Mouse (Mus musculus): ENCODE data around the gene Hrasls.

The Hrasls gene

DNA sequence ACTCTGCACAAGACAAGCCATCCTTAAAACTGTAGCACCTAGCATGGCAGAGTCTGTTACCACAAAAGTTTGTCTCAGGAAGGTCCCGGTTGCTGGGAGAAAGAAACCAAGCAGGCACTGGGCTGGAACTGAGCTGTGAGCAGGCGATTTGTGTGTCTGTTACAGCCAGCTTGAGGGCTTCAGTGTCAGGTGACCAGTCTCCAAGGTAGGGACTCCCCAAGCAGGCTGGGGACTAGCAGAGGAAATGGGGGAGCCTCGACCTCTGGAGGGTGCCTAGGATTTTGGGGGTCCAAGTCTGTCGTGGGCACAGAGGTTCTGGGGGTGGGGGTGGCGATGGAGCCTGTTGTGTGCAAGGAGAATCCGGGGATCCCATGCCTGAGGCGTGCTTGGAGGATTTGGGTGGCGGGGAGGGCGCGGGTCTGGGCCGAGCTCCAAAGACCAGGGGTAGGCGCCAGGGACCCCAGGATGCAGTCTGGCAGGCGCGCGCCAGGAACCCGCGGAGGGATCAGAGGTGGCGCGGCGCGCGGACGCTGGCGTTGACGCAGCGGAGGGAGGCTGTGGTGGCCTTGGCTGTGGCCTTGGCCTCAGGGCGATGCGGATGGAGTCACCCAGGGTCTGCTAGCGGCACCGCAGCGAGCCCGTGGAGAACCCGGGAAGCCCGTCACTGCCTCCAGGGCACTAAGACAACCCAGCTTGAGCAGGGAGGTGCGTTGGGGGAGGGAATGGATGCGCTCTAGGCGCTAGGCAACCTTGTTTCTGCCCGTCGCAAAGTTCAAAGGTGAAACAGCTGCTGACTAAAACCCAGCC lies at the start of gene Hrasls:
TSS of gene Hrasls (plus strand) at position 91 of the 807 bp plus-strand sequence.
- peak; percentile 79 for DNase-seq (ENCODE audit: low spot score)

DNA sequence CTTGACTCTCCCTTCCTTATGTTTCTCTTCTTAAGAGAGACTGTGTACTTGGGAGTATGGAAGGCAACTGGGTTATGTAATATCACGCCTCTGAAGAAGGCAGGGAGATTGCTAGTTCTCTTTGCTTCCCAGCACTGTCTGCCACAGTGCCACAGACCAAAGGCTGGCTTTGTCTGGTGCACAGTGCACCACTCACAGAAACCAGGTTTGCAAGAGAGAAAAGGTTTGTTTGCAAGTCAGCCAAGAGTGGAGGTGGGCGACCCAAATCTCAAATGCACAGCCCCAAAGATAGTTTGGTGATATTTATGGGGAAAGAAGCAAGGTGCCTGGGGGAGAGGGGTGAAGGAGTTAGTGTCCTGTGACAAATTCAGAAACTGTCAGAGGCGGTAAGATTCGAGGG lies 47.2 kb upstream of the Hrasls start:
- DNase-seq (ENCODE audit: low spot score), result no peak

DNA sequence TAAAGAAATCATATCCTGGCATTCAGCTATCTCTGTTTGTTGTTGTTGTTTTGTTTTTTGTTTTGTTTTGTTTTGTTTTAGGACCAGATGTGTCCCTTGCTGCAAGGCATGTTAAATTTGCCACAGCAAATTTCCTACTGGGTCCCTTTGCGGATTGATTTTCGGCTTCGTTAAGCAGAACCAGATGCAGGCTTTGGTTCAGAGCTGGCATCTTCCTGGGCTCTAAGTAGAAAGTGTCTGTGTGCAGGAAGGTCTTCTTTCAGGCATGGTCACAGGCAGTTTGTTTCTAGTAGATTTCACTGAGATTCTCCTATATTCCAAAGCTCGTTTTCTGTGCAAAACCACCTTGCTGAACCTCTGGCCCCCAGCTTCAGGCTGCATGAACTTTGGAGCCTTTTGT lies 42.4 kb upstream of the Hrasls start:
- no peak for DNase-seq (ENCODE audit: low spot score)

DNA sequence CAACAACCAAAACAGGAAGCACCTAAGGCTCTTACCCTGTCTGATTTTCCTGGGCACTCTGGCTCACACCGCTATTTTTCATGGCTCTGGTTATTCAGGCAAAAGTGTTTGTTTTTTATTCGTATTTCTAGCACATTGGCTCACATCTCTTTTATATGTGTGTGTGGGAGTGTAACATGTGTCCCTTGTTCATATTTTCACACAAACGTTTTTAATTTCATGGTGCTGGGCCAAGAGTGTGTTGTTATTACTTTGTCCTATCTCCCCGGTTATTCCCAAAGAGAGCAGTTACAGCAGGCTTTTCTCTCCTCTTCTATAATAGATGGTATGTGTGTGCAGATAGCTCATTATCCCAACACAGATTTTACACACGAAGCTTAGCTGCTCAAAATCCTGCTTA lies 37.8 kb upstream of the Hrasls start:
- DNase-seq (ENCODE audit: low spot score), result no peak

DNA sequence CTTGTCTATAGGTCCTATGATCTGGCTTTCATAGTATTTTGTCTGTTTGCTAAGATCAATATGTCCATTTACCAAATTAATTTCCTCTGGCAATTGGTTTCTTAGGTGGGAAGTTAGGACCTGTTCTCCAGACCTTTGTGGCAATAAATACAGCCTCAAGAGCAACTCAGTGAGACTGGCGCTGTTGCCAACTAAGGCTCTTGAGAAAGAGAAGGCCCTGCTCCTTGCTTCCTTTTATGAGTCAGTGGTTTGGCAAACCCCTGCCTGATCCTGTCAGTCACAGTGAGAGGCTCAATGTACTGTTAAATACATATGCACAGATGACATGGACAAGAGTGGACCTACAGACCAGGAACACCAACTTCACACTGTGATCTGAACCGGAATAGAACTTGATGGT lies 36.3 kb upstream of the Hrasls start:
- no peak for DNase-seq (ENCODE audit: low spot score)

DNA sequence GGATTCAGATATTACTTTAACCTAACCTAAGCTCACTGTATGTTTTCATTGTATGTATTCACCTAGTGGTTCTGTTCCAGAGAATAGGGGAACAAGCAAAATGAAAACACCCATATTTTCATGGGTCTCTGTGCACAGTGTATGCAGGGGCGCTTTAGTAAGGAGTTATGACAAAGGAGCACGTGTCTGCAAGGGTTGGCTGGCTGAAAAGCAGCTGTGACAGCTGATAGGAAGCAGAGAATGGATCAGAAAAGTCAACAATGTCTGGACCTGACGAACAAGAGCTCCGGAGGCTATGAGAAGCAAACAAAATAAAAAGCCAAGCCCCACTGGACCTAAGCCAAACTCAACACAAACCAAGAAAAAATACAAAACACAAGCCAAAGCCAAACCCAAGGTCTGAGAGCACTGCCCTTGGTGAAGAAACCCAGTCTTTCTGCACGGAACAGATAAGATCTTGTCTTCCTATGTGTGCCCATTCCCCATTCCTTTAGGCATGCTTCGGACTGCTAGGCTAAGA lies 34.6 kb upstream of the Hrasls start:
- no peak for DNase-seq (ENCODE audit: low spot score)

DNA sequence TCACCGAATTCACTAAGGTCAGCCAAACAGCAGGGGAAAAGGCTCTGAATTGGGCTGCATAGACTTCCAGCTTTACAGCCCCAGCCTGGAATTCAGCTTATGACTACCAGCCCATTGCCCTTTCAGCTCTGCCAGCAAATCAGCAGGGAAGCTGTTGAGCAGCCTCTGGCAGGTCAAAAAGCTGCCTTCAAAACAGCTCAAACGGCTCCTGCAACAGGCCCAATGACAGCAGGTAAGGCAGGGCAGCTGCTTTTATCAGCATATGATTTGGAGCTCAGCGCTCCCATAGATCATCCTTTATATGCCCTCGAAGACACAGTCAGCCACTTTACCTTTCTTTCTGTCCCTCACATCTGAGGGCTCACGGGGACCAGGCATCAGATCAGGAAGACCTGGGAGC lies 16.6 kb upstream of the Hrasls start:
- DNase-seq (ENCODE audit: low spot score), result no peak

DNA sequence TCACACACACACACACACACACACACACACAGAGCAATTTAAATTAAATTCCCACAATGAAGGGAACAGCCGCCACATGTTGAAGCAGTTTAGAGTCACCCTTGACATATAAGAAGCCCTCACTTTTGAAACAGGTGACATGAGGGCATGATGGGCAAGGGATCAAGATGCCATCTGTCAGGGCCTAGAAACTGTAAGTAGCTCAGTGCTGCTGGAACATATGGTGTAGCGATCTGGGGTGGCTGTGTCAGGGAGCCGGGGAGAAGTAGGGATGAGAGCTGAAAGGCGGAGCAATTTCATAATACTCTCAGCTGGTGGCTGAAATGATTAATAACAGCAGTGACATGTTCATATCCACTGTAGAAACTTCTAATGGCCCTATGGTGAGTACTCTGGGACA lies 15.5 kb upstream of the Hrasls start:
- no peak for DNase-seq (ENCODE audit: low spot score)

DNA sequence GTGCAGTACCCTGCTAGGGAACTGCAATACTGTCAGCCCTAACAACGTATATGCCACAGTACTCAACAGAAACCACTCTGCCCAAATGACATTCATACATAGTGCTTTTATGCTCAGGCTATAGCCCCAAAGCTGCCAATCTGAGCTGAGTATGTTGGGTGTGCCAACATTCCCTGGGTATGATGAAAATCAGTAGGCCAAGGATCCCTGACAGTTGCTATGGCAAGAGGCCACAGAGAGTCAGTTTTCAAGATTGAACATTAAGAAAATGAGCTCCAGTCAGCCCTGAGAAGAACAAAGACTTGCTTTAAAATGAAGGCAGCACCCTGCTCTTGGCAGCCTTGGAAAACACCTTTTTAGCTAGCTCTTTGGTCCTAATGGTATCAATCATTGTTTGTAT lies 14.3 kb upstream of the Hrasls start:
- no peak for DNase-seq (ENCODE audit: low spot score)

DNA sequence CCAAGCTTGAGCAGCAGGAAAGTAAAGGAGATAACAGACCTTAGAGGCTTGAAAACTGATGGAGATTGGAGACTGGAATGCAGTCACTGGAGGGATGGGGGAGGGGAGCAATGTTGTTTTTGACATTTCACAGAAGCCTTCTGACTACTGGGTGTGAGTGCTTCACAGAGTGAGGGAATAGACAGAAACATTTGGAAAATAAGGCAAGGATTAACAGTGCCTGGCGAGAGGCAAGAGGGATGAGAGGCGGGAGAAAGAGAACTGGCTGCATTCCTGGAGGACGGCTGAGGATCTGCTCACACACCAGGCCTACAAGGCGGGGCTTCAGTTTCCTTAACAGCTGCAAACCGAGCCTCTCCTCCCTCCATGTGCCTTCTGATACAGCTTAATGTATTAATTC lies 11.0 kb upstream of the Hrasls start:
- DNase-seq (ENCODE audit: low spot score), result no peak

DNA sequence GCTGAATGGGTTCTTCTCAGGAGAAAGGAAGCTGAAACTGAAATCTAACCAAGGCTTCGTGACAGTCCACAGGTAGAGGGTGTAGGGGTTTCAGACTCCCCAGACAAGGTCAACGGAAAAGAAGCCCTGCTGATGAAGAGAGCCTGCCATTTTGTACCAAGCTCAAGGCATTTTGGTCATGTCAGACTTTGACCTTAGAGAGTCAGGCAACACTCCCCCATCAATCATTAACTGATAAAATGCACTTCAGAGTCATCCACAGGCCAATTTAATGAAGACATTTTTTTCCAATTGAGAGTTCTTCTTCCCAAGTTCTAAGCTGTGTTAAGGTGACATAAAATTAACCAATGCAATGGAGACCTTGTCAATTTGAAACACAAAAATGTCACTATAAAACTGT lies 8.3 kb upstream of the Hrasls start:
- DNase-seq (ENCODE audit: low spot score), result no peak

DNA sequence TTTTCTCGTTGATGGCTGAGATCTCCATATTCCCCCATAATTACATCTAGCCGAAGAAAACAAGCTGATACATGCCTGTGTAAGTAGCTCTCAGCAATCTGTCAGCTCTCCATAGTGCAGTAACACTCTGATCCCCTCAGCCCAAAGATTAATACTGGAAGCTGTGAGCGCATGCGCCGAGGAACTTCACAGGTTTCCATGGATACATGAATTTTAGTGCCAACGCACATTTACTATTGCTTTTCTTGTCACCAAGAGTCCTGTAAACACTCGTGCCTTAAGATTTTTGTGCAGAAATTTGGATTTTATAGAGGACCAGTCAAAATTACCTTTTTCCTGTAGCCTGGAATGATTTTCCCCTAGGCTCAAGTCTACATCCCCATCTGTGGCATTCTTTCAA lies 4.6 kb upstream of the Hrasls start:
- DNase-seq (ENCODE audit: low spot score), result no peak

DNA sequence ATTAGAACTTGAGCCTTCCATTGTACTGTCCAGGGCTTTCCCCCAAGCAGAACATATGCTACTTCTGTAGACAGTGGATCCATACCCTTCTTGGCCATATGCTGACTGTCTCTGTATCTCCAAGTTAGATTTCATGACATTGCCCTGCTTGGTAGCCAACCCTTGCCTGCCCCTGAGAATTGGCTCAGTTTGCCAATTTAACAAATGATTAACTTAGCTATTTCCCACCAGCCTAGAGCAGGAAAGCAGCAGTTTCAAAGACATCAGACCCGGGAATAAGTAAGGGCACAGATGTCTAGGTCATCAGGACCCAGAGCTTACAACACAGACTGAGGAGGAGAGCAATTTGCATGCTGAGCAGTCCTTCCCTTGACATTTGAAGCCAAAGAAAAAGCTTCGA lies 3.9 kb upstream of the Hrasls start:
- no peak for DNase-seq (ENCODE audit: low spot score)

DNA sequence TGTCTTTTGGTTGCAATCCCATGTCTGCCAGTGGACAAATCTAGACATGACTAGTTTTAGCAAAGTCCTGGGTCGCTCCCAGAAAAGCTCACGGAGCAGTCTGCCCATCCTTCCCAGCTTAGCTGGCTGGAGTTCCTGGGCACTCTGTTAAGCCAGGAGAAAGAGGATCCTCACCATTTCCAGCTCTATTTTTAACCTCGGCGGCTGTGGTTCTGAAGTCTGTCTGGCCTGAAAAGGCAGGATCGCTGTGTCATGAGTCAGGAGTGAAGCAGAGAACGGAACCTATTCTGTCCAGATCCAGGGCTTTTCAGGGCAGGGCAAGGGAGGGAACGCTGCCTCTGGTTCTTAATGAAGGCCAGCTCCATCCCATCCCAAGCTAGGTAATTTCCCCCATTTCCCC lies 654 bp upstream of the Hrasls start:
- DNase-seq (ENCODE audit: low spot score), result no peak

DNA sequence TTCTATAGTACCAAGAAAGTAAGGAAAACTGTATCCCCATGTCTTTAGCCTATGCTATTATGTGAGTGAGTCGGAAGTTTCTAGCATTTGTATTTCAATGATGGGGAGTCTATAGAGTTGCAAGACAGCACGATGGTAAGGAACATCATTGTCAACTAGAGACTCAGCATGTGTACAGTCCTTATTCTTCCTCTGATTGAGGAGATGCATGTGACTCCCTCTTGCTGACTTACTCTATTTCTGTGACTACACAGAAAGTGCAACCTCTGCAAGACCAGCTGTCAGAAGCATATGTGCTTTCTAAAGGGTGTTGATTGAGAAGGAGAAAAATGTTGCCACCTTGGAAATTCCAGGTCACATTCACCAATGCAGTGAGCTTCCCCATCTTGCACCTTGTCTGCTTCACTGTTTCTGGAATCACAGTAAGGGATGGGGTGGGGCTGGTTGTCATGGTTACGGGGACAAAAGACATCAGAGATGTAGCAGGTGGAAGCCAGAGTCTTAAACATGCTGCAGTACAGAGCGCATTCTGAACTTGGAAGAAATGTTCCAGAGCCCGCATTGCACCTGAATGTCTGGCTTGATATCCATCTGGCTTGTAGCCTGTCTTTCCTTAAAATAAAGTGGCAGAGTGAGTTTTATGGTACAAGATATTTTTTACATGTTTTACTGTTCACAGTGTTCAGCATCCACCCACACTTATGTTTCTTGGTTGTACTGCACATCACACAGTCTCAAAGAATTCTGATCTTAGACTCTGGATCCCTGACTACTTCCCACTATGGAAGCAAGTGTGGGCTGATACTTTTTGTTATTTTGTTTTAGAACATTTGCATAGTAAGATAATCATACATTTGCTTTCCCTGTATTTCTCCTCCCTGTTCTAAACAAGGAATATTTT lies 7.2 kb downstream of the Hrasls start:
- no peak for DNase-seq (ENCODE audit: low spot score)

DNA sequence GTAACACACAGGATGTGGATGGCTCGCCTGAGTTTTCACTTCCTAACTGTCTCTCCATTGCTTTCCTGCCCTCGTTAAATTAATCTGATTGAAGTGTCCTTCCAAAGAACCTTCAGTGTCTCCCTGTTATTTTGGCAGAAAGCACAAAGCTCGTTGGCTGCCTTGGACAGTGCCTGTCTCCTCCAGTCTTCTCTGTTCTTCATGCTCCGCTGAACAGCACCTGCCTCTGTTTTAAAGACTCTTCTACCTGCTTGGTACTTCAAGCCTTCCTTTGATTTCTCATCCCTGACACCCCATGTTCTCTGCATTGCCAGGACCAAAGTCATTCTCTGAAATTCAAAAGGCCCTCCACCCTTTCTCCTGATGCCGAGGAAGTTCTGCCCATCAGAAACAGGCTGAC lies 26.5 kb downstream of the Hrasls start:
- DNase-seq (ENCODE audit: low spot score), result no peak

DNA sequence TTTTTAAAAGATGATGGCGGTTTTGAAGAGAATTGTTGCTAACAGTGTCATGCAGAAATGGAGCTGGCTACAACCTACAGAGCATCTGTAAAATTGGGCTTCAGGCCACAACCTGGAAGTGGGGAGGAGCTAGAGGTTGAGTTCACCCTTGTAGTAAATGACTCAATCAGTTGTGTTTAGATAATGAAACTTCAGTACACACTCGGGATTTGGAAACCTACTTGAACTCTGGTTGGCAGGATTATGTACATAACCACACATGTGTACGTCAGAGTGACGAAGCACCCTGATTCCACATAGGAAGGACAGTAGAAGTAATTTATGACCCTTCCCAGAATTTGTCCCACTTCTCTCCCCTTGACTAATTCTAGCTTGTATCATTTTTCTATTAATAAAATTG lies 44.8 kb downstream of the Hrasls start:
- DNase-seq (ENCODE audit: low spot score), result no peak

Measured in testis, postnatal 10 days (tissue).